Mouse (Mus musculus): Measurements from ENCODE around the gene Spata31d1a.

DNA sequence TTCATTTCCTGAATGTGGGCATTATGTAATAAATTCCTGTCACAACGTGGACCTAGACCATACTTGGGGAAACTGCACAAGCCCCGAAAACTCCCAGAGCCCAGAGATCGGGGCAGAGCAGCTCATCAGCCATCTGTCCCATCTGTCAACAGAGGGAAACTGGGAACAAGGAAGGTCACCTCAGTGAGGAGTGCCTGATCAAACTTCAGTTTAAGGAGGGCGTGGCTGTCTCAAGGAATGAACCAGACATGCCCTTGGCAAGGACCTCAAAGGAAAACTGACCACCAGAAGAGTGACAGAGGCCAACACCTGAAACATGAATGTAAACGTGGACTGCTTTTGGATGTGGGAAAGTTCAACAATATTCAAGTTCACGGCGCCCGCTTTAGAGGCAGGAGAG, 48.7 kb downstream of the Spata31d1a start:
- TF ChIP-seq CTCF (IDR thresholded peaks at IDR 0.05; ENCODE audit: borderline replicate concordance, control insufficient read depth, extremely low read depth, insufficient read depth, low read length, poor library complexity) (no peak), POLR2A (IDR thresholded peaks at IDR 0.05; ENCODE audit: control insufficient read depth, extremely low read depth, insufficient read depth, low read length, poor library complexity) (no peak)
